ENCODE assay signal across 9 mouse cellular contexts in genomic region chr3:127749981-127750562, GRCm38 (mm10). TPM values are rescaled to one million over a fixed set of nuclear protein-coding genes. Genes with fewer than 3 reads are reported as not detected.
DNase-seq lines count a peak whose midpoint lies in the region; ATAC-seq lines count a peak whose summit lies in the region.
"Had no signal": no experiment of that assay in that cellular context is flagged by ENCODE, and none has a peak within 500 bp of the region (broad histone marks: within the 10 kb centered on the region; RNA-seq: fewer than 3 reads in every experiment).

No protein-coding gene starts in this region.

- H3K27me3 ChIP-seq in intestine, embryonic 16.5 days (replicated peaks; ENCODE audit: control insufficient read depth, insufficient read depth, low read length): 0 out of 2 replicates have a peak, but pooled peaks cover 12% of the 10 kb centered on the region
- H3K27me3 ChIP-seq in intestine, embryonic 15.5 days (replicated peaks): peaks cover 22% of the 10 kb centered on the region
- peaks cover 39% of the 10 kb centered on the region for H3K27me3 ChIP-seq in embryonic facial prominence, embryonic 14.5 days (replicated peaks; ENCODE audit: control insufficient read depth, insufficient read depth, low read length)
- peaks cover 91% of the 10 kb centered on the region for H3K27me3 ChIP-seq in limb, embryonic 10.5 days (ENCODE audit: low read depth, poor library complexity, severe bottlenecking)
- H3K27me3 ChIP-seq in neural tube, embryonic 14.5 days (ENCODE audit: control insufficient read depth, insufficient read depth, low read length): peaks cover 10% of the 10 kb centered on the region; the same call in 1 of the 2 replicates

- H3K27ac ChIP-seq in intestine, embryonic 16.5 days (ENCODE audit: low read length): no peak overlapping the region
- H3K27ac ChIP-seq in intestine, embryonic 15.5 days: no peak overlapping the region
- H3K27ac ChIP-seq in embryonic facial prominence, embryonic 14.5 days (replicated peaks; ENCODE audit: low read depth, low read length): no peak overlapping the region
- H3K27ac ChIP-seq in limb, embryonic 10.5 days: no peak overlapping the region
- H3K27ac ChIP-seq in neural tube, embryonic 14.5 days (ENCODE audit: low read depth, low read length): no peak overlapping the region

- H3K4me3 ChIP-seq in intestine, embryonic 16.5 days (ENCODE audit: low read length): no peak overlapping the region
- no peak overlapping the region for H3K4me3 ChIP-seq in intestine, embryonic 15.5 days (replicated peaks)
- peak overlapping the region; percentile 23 for H3K4me3 ChIP-seq in embryonic facial prominence, embryonic 14.5 days (ENCODE audit: low read depth, low read length)
- peak overlapping the region; percentile 12; the same call in 1 of the 2 replicates for H3K4me3 ChIP-seq in limb, embryonic 10.5 days
- H3K4me3 ChIP-seq in neural tube, embryonic 14.5 days (ENCODE audit: low read depth, low read length): no peak overlapping the region

- H3K9me3 ChIP-seq in intestine, embryonic 16.5 days (ENCODE audit: control insufficient read depth, low read length): no peaks in the 10 kb centered on the region
- H3K9me3 ChIP-seq in intestine, embryonic 15.5 days: no peaks in the 10 kb centered on the region
- H3K9me3 ChIP-seq in embryonic facial prominence, embryonic 14.5 days (ENCODE audit: control insufficient read depth, low read length): no peaks in the 10 kb centered on the region
- H3K9me3 ChIP-seq in limb, embryonic 10.5 days (replicated peaks): no peaks in the 10 kb centered on the region
- no peaks in the 10 kb centered on the region for H3K9me3 ChIP-seq in neural tube, embryonic 14.5 days (ENCODE audit: control insufficient read depth, low read length)

- H3K4me1 ChIP-seq in intestine, embryonic 16.5 days (ENCODE audit: control insufficient read depth, insufficient read depth, low read length): no peaks in the 10 kb centered on the region
- no peaks in the 10 kb centered on the region for H3K4me1 ChIP-seq in intestine, embryonic 15.5 days (replicated peaks)
- H3K4me1 ChIP-seq in embryonic facial prominence, embryonic 14.5 days (ENCODE audit: control insufficient read depth, insufficient read depth, low read length): peaks cover 11% of the 10 kb centered on the region
- H3K4me1 ChIP-seq in limb, embryonic 10.5 days: peaks cover 25% of the 10 kb centered on the region
- peaks cover 12% of the 10 kb centered on the region for H3K4me1 ChIP-seq in neural tube, embryonic 14.5 days (ENCODE audit: control insufficient read depth, insufficient read depth, low read length)

- DNase-seq in embryonic facial prominence, embryonic 14.5 days (ENCODE audit: low spot score): peak; percentile 36
- DNase-seq in limb, embryonic 10.5 days (ENCODE audit: low spot score): no peak
- no peak for DNase-seq in frontal cortex, postnatal 25 days (ENCODE audit: low spot score in 2 of 2)
- DNase-seq in thymus, postnatal 14 days: no peak
- DNase-seq: cerebellum, adult 8-10 months had no signal

- no peaks in the 10 kb centered on the region for H3K36me3 ChIP-seq in intestine, embryonic 16.5 days (ENCODE audit: control insufficient read depth, insufficient read depth, low read length)
- H3K36me3 ChIP-seq in intestine, embryonic 15.5 days: no peaks in the 10 kb centered on the region
- H3K36me3 ChIP-seq in embryonic facial prominence, embryonic 14.5 days (ENCODE audit: control insufficient read depth, insufficient read depth, low read length): no peaks in the 10 kb centered on the region
- no peaks in the 10 kb centered on the region for H3K36me3 ChIP-seq in limb, embryonic 10.5 days
- H3K36me3 ChIP-seq in neural tube, embryonic 14.5 days (ENCODE audit: control insufficient read depth, insufficient read depth, low read length): no peaks in the 10 kb centered on the region

- H3K9ac ChIP-seq in intestine, embryonic 16.5 days (ENCODE audit: low read depth, low read length): no peak overlapping the region
- no peak overlapping the region for H3K9ac ChIP-seq in intestine, embryonic 15.5 days
- no peak overlapping the region for H3K9ac ChIP-seq in embryonic facial prominence, embryonic 14.5 days (ENCODE audit: low read depth, low read length)
- no peak overlapping the region for H3K9ac ChIP-seq in neural tube, embryonic 14.5 days (replicated peaks; ENCODE audit: low read depth, low read length)

- WGBS in intestine, embryonic 16.5 days: 20% methylated on average over 12 of the region's 12 CpGs
- WGBS in intestine, embryonic 15.5 days: 24% methylated on average over 12 of the region's 12 CpGs
- WGBS in embryonic facial prominence, embryonic 14.5 days: 10% methylated on average over 12 of the region's 12 CpGs
- 18% methylated on average over 12 of the region's 12 CpGs for WGBS in limb, embryonic 10.5 days
- 7% methylated on average over 12 of the region's 12 CpGs for WGBS in neural tube, embryonic 14.5 days

- ATAC-seq in intestine, embryonic 16.5 days: no peak
- no peak for ATAC-seq in intestine, embryonic 15.5 days
- ATAC-seq in embryonic facial prominence, embryonic 14.5 days (ENCODE audit: low read depth): 0 out of 2 replicates have a peak, but pooled peaks have one; percentile 68
- 0 out of 2 replicates have a peak, but pooled peaks have one; percentile 39 for ATAC-seq in neural tube, embryonic 14.5 days (ENCODE audit: low read depth)
- no peak for ATAC-seq in frontal cortex, adult (ENCODE audit: low TSS enrichment)

- peak overlapping the region; percentile 9; the same call in 1 of the 2 replicates for H3K4me2 ChIP-seq in intestine, embryonic 16.5 days (ENCODE audit: low read depth, low read length)
- H3K4me2 ChIP-seq in intestine, embryonic 15.5 days (replicated peaks): no peak overlapping the region
- peak overlapping the region; percentile 47 for H3K4me2 ChIP-seq in embryonic facial prominence, embryonic 14.5 days (ENCODE audit: low read depth, low read length)
- H3K4me2 ChIP-seq in neural tube, embryonic 14.5 days (ENCODE audit: low read depth, low read length): peak overlapping the region; percentile 35

RNA-seq across cellular contexts. Expression of gene Alpk1, which starts 30.3 kb away (rescaled TPM):
- 1.6 and 2.5 TPM in 2 replicates for polyA plus RNA-seq in intestine, embryonic 16.5 days (2015; fragmentation: Nextera tagmentation; extraction: Ambion mirVana)
- 2.1 and 2.5 TPM in 2 replicates for polyA plus RNA-seq in intestine, embryonic 15.5 days (2015; fragmentation: Nextera tagmentation; extraction: Ambion mirVana)
- polyA plus RNA-seq in embryonic facial prominence, embryonic 14.5 days (2014; fragmentation: Nextera tagmentation; extraction: Ambion mirVana): 1.2 and 1.3 TPM in 2 replicates
- polyA plus RNA-seq in limb, embryonic 10.5 days (2016; fragmentation: Nextera tagmentation; extraction: Ambion mirVana): 0.30 TPM in 2 replicates
- polyA plus RNA-seq in neural tube, embryonic 14.5 days (2014; fragmentation: Nextera tagmentation; extraction: Ambion mirVana): 0.31 and 0.54 TPM in 2 replicates

RNA-seq across cellular contexts. Expression of gene Tifa, which starts 39.5 kb away (rescaled TPM):
- polyA plus RNA-seq in intestine, embryonic 16.5 days (2015; fragmentation: Nextera tagmentation; extraction: Ambion mirVana): 27.4 and 35.2 TPM in 2 replicates
- 24.1 and 24.7 TPM in 2 replicates for polyA plus RNA-seq in intestine, embryonic 15.5 days (2015; fragmentation: Nextera tagmentation; extraction: Ambion mirVana)
- polyA plus RNA-seq in embryonic facial prominence, embryonic 14.5 days (2014; fragmentation: Nextera tagmentation; extraction: Ambion mirVana): 4.2 and 5.6 TPM in 2 replicates
- 1.2 and 1.7 TPM in 2 replicates for polyA plus RNA-seq in limb, embryonic 10.5 days (2016; fragmentation: Nextera tagmentation; extraction: Ambion mirVana)
- polyA plus RNA-seq in neural tube, embryonic 14.5 days (2014; fragmentation: Nextera tagmentation; extraction: Ambion mirVana): 2.5 and 3.2 TPM in 2 replicates

Comparison
In these comparisons a context has a peak if more than half of its experiments do, and no peak if none do; other contexts are left out.
1. ATAC-seq: peak in embryonic facial prominence, embryonic 14.5 days (single experiment) and neural tube, embryonic 14.5 days (single experiment); none in intestine, embryonic 16.5 days (single experiment), intestine, embryonic 15.5 days (single experiment) and frontal cortex, adult (single experiment).
2. H3K4me3 ChIP-seq: peak in embryonic facial prominence, embryonic 14.5 days (single experiment) and limb, embryonic 10.5 days (single experiment); none in intestine, embryonic 16.5 days (single experiment), intestine, embryonic 15.5 days (single experiment) and neural tube, embryonic 14.5 days (single experiment).